Mouse (Mus musculus): ENCODE measurements around the gene Kcnmb1. TPM values are rescaled to one million over a fixed set of nuclear protein-coding genes. Genes with fewer than 3 reads are reported as not detected.

The Kcnmb1 gene
- polyA plus RNA-seq, 1 experiment from 2014 or later, result 0.20 TPM

- no peak overlapping the region for H3K9ac ChIP-seq (ENCODE audit: low read depth, low read length)
- no peak overlapping the region for H3K27ac ChIP-seq (ENCODE audit: low read depth, low read length)
- H3K36me3 ChIP-seq (ENCODE audit: control insufficient read depth, insufficient read depth, low read length), result no peaks in the 10 kb centered on the region
- H3K27me3 ChIP-seq (ENCODE audit: control insufficient read depth, insufficient read depth, low read length), result no peaks in the 10 kb centered on the region
- WGBS, result 69% methylated on average over 2 of the region's 2 CpGs
- no peaks in the 10 kb centered on the region for H3K9me3 ChIP-seq (ENCODE audit: control insufficient read depth, low read length)
- H3K4me2 ChIP-seq (replicated peaks; ENCODE audit: low read depth, low read length), result no peak overlapping the region
- DNase-seq (ENCODE audit: low spot score), result no peak
- H3K4me3 ChIP-seq (ENCODE audit: low read depth, low read length), result no peak overlapping the region
- no peaks in the 10 kb centered on the region for H3K4me1 ChIP-seq (replicated peaks; ENCODE audit: control insufficient read depth, insufficient read depth, low read length)
- no peak for ATAC-seq (ENCODE audit: low FRiP score)
Observed at GRCm38 (mm10) chr11:33926551-33926950, 36.3 kb upstream of the Kcnmb1 start.

- Histone ChIP-seq H3K36me3 (ENCODE audit: control insufficient read depth, insufficient read depth, low read length) (no peaks in the 10 kb centered on the region), H3K4me2 (replicated peaks; ENCODE audit: low read depth, low read length) (no peak overlapping the region), H3K9ac (ENCODE audit: low read depth, low read length) (no peak overlapping the region), H3K4me1 (replicated peaks; ENCODE audit: control insufficient read depth, insufficient read depth, low read length) (no peaks in the 10 kb centered on the region), H3K27ac (ENCODE audit: low read depth, low read length) (no peak overlapping the region), H3K4me3 (ENCODE audit: low read depth, low read length) (no peak overlapping the region), H3K27me3 (ENCODE audit: control insufficient read depth, insufficient read depth, low read length) (no peaks in the 10 kb centered on the region), H3K9me3 (ENCODE audit: control insufficient read depth, low read length) (no peaks in the 10 kb centered on the region)
- 71% methylated on average over 6 of the region's 6 CpGs for WGBS
- DNase-seq (ENCODE audit: low spot score) (no peak), ATAC-seq (ENCODE audit: low FRiP score) (no peak)
Observed at GRCm38 (mm10) chr11:33927321-33927720, 35.5 kb upstream of the Kcnmb1 start.

GRCm38 (mm10) chr11:33927836-33928235, 35.0 kb upstream of the Kcnmb1 start:
- no peak overlapping the region for H3K4me2 ChIP-seq (replicated peaks; ENCODE audit: low read depth, low read length)
- DNase-seq (ENCODE audit: low spot score) (no peak), ATAC-seq (ENCODE audit: low FRiP score) (no peak)
- no peak overlapping the region for H3K27ac ChIP-seq (ENCODE audit: low read depth, low read length)
- H3K36me3 ChIP-seq (ENCODE audit: control insufficient read depth, insufficient read depth, low read length), result no peaks in the 10 kb centered on the region
- H3K9me3 ChIP-seq (ENCODE audit: control insufficient read depth, low read length), result no peaks in the 10 kb centered on the region
- no peaks in the 10 kb centered on the region for H3K4me1 ChIP-seq (replicated peaks; ENCODE audit: control insufficient read depth, insufficient read depth, low read length)
- H3K4me3 ChIP-seq (ENCODE audit: low read depth, low read length), result no peak overlapping the region
- WGBS, result 80% methylated on average over 4 of the region's 4 CpGs
- H3K9ac ChIP-seq (ENCODE audit: low read depth, low read length), result no peak overlapping the region
- no peaks in the 10 kb centered on the region for H3K27me3 ChIP-seq (ENCODE audit: control insufficient read depth, insufficient read depth, low read length)

GRCm38 (mm10) chr11:33928658-33929057, 34.2 kb upstream of the Kcnmb1 start:
- 39% methylated on average over 7 of the region's 7 CpGs for WGBS
- Histone ChIP-seq H3K9me3 (ENCODE audit: control insufficient read depth, low read length) (no peaks in the 10 kb centered on the region), H3K36me3 (ENCODE audit: control insufficient read depth, insufficient read depth, low read length) (no peaks in the 10 kb centered on the region), H3K4me3 (ENCODE audit: low read depth, low read length) (no peak overlapping the region), H3K27me3 (ENCODE audit: control insufficient read depth, insufficient read depth, low read length) (no peaks in the 10 kb centered on the region), H3K4me1 (replicated peaks; ENCODE audit: control insufficient read depth, insufficient read depth, low read length) (no peaks in the 10 kb centered on the region), H3K27ac (ENCODE audit: low read depth, low read length) (no peak overlapping the region), H3K4me2 (replicated peaks; ENCODE audit: low read depth, low read length) (no peak overlapping the region), H3K9ac (ENCODE audit: low read depth, low read length) (no peak overlapping the region)
- ATAC-seq (ENCODE audit: low FRiP score) (no peak), DNase-seq (ENCODE audit: low spot score) (peak; percentile 70)

GRCm38 (mm10) chr11:33929412-33929811, 33.4 kb upstream of the Kcnmb1 start:
- Histone ChIP-seq H3K4me3 (ENCODE audit: low read depth, low read length) (no peak overlapping the region), H3K4me2 (replicated peaks; ENCODE audit: low read depth, low read length) (no peak overlapping the region), H3K4me1 (replicated peaks; ENCODE audit: control insufficient read depth, insufficient read depth, low read length) (no peaks in the 10 kb centered on the region), H3K9me3 (ENCODE audit: control insufficient read depth, low read length) (no peaks in the 10 kb centered on the region), H3K36me3 (ENCODE audit: control insufficient read depth, insufficient read depth, low read length) (no peaks in the 10 kb centered on the region), H3K9ac (ENCODE audit: low read depth, low read length) (no peak overlapping the region), H3K27me3 (ENCODE audit: control insufficient read depth, insufficient read depth, low read length) (no peaks in the 10 kb centered on the region), H3K27ac (ENCODE audit: low read depth, low read length) (no peak overlapping the region)
- WGBS, result 65% methylated on average over 11 of the region's 11 CpGs
- ATAC-seq (ENCODE audit: low FRiP score) (no peak), DNase-seq (ENCODE audit: low spot score) (no peak)

GRCm38 (mm10) chr11:33931836-33932385, 30.9 kb upstream of the Kcnmb1 start:
- Histone ChIP-seq H3K36me3 (ENCODE audit: control insufficient read depth, insufficient read depth, low read length) (no peaks in the 10 kb centered on the region), H3K27me3 (ENCODE audit: control insufficient read depth, insufficient read depth, low read length) (no peaks in the 10 kb centered on the region), H3K9ac (ENCODE audit: low read depth, low read length) (no peak overlapping the region), H3K4me2 (replicated peaks; ENCODE audit: low read depth, low read length) (no peak overlapping the region), H3K9me3 (ENCODE audit: control insufficient read depth, low read length) (no peaks in the 10 kb centered on the region), H3K4me3 (ENCODE audit: low read depth, low read length) (no peak overlapping the region), H3K27ac (ENCODE audit: low read depth, low read length) (no peak overlapping the region), H3K4me1 (replicated peaks; ENCODE audit: control insufficient read depth, insufficient read depth, low read length) (no peaks in the 10 kb centered on the region)
- 19% methylated on average over 7 of the region's 10 CpGs for WGBS
- ATAC-seq (ENCODE audit: low FRiP score) (no peak), DNase-seq (ENCODE audit: low spot score) (peak; percentile 59)

- no peaks in the 10 kb centered on the region for H3K4me1 ChIP-seq (replicated peaks; ENCODE audit: control insufficient read depth, insufficient read depth, low read length)
- H3K4me3 ChIP-seq (ENCODE audit: low read depth, low read length), result no peak overlapping the region
- no peak overlapping the region for H3K4me2 ChIP-seq (replicated peaks; ENCODE audit: low read depth, low read length)
- ATAC-seq (ENCODE audit: low FRiP score) (no peak), DNase-seq (ENCODE audit: low spot score) (no peak)
- H3K9me3 ChIP-seq (ENCODE audit: control insufficient read depth, low read length), result no peaks in the 10 kb centered on the region
- H3K9ac ChIP-seq (ENCODE audit: low read depth, low read length), result no peak overlapping the region
- H3K36me3 ChIP-seq (ENCODE audit: control insufficient read depth, insufficient read depth, low read length), result no peaks in the 10 kb centered on the region
- no peak overlapping the region for H3K27ac ChIP-seq (ENCODE audit: low read depth, low read length)
- 75% methylated on average over 18 of the region's 18 CpGs for WGBS
- no peaks in the 10 kb centered on the region for H3K27me3 ChIP-seq (ENCODE audit: control insufficient read depth, insufficient read depth, low read length)
Observed at GRCm38 (mm10) chr11:33932386-33933111, 30.3 kb upstream of the Kcnmb1 start.

- Histone ChIP-seq H3K36me3 (ENCODE audit: control insufficient read depth, insufficient read depth, low read length) (no peaks in the 10 kb centered on the region), H3K4me1 (replicated peaks; ENCODE audit: control insufficient read depth, insufficient read depth, low read length) (no peaks in the 10 kb centered on the region), H3K4me3 (ENCODE audit: low read depth, low read length) (no peak overlapping the region), H3K27ac (ENCODE audit: low read depth, low read length) (no peak overlapping the region), H3K9ac (ENCODE audit: low read depth, low read length) (no peak overlapping the region), H3K9me3 (ENCODE audit: control insufficient read depth, low read length) (no peaks in the 10 kb centered on the region), H3K27me3 (ENCODE audit: control insufficient read depth, insufficient read depth, low read length) (no peaks in the 10 kb centered on the region), H3K4me2 (replicated peaks; ENCODE audit: low read depth, low read length) (no peak overlapping the region)
- 58% methylated on average over 9 of the region's 9 CpGs for WGBS
- ATAC-seq (ENCODE audit: low FRiP score) (no peak), DNase-seq (ENCODE audit: low spot score) (no peak)
Observed at GRCm38 (mm10) chr11:33934286-33934685, 28.5 kb upstream of the Kcnmb1 start.

GRCm38 (mm10) chr11:33937641-33938040, 25.2 kb upstream of the Kcnmb1 start:
- Histone ChIP-seq H3K4me1 (replicated peaks; ENCODE audit: control insufficient read depth, insufficient read depth, low read length) (no peaks in the 10 kb centered on the region), H3K9ac (ENCODE audit: low read depth, low read length) (no peak overlapping the region), H3K4me2 (replicated peaks; ENCODE audit: low read depth, low read length) (no peak overlapping the region), H3K9me3 (ENCODE audit: control insufficient read depth, low read length) (no peaks in the 10 kb centered on the region), H3K4me3 (ENCODE audit: low read depth, low read length) (no peak overlapping the region), H3K27me3 (ENCODE audit: control insufficient read depth, insufficient read depth, low read length) (no peaks in the 10 kb centered on the region), H3K27ac (ENCODE audit: low read depth, low read length) (no peak overlapping the region), H3K36me3 (ENCODE audit: control insufficient read depth, insufficient read depth, low read length) (no peaks in the 10 kb centered on the region)
- DNase-seq (ENCODE audit: low spot score), result no peak
- ATAC-seq (ENCODE audit: low FRiP score), result no peak
- WGBS, result 86% methylated on average over 8 of the region's 8 CpGs

Measured in hindbrain, embryonic 11.5 days (tissue).